Mouse (Mus musculus) macrophage (primary cell): ENCODE data around the gene Lrrc36. TPM values are rescaled to one million over a fixed set of nuclear protein-coding genes. Genes with fewer than 3 reads are reported as not detected.

ENCODE experiments used
- H3K27ac ChIP-seq: fragments of 350-480 bp; formaldehyde crosslinking; 2 replicates; pipeline ENCODE4 v1.9.0; 2021
- H3K36me3 ChIP-seq: fragments of 350-480 bp; formaldehyde crosslinking; 2 replicates; pipeline ENCODE4 v1.9.0; 2021; ENCODE audit errors: inconsistent target
- H3K4me3 ChIP-seq: fragments of 350-480 bp; formaldehyde crosslinking; 2 replicates; pipeline ENCODE4 v1.9.0; 2021; ENCODE audit errors: inconsistent target
- H3K79me2 ChIP-seq: fragments of 350-480 bp; formaldehyde crosslinking; 2 replicates; pipeline ENCODE4 v1.9.0; 2021; ENCODE audit errors: inconsistent target
- WGBS: methylation state at CpG from one replicate; pipeline ENCODE4 v1.1.7; 2026; ENCODE audit warnings: inconsistent platforms; ENCODE audit not compliant: missing documents; 5-methylcytosine and 5-hydroxymethylcytosine counted together
- polyA plus RNA-seq: library from polyadenylated mRNA; stranded (reverse); fragments of 250-400 nt; gene quantifications from 3 replicates; pipeline ENCODE4 v1.2.4, GENCODE M21; 2018; ENCODE audit warnings: inconsistent platforms

Lrrc36 gene
- polyA plus RNA-seq, 1 experiment from 2014 or later, result not detected

GRCm38 (mm10) chr8:105495350-105496302 lies 82.3 kb downstream of the Lrrc36 start:
- no peaks in the 10 kb centered on the region for H3K36me3 ChIP-seq
- peak overlapping the region; percentile 34; the same call in 1 of the 2 replicates for H3K4me3 ChIP-seq
- no peak overlapping the region for H3K27ac ChIP-seq
- H3K79me2 ChIP-seq, result no peaks in the 10 kb centered on the region
- 79% methylated on average over 17 of the region's 17 CpGs for WGBS

- Histone ChIP-seq H3K27ac (no peak within 1 kb of the TSS), H3K79me2 (no peaks in the 10 kb centered on the region), H3K36me3 (no peaks in the 10 kb centered on the region), H3K4me3 (peak within 1 kb of the TSS; percentile 34)
- WGBS, result under 1% methylated on average over 46 of the region's 68 CpGs
These were observed 83.2 kb downstream of the Lrrc36 start, which contains the start of gene Zdhhc1 for GRCm38 (mm10) chr8:105496439-105497180. TSS of gene Zdhhc1 (minus strand) at chr8:105496902.

GRCm38 (mm10) chr8:105499787-105500186 lies 86.4 kb downstream of the Lrrc36 start:
- H3K79me2 ChIP-seq, result no peaks in the 10 kb centered on the region
- H3K27ac ChIP-seq, result peak overlapping the region; percentile 31
- H3K4me3 ChIP-seq, result peak overlapping the region; percentile 17; the same call in 1 of the 2 replicates
- 55% methylated on average over 11 of the region's 12 CpGs for WGBS
- no peaks in the 10 kb centered on the region for H3K36me3 ChIP-seq

GRCm38 (mm10) chr8:105504617-105505016 lies 91.2 kb downstream of the Lrrc36 start:
- Histone ChIP-seq H3K27ac (no peak overlapping the region), H3K36me3 (no peaks in the 10 kb centered on the region), H3K79me2 (no peaks in the 10 kb centered on the region), H3K4me3 (no peak overlapping the region)
- WGBS, result 76% methylated on average over 3 of the region's 3 CpGs

- no peaks in the 10 kb centered on the region for H3K79me2 ChIP-seq
- H3K4me3 ChIP-seq, result no peak overlapping the region
- no peaks in the 10 kb centered on the region for H3K36me3 ChIP-seq
- H3K27ac ChIP-seq, result no peak overlapping the region
- 51% methylated on average over 6 of the region's 6 CpGs for WGBS
These were observed 93.6 kb downstream of the Lrrc36 start for GRCm38 (mm10) chr8:105506977-105507376.

GRCm38 (mm10) chr8:105508758-105509157 lies 95.4 kb downstream of the Lrrc36 start:
- no peaks in the 10 kb centered on the region for H3K79me2 ChIP-seq

GRCm38 (mm10) chr8:105509997-105510735 lies 96.8 kb downstream of the Lrrc36 start:
- 39% methylated on average over 8 of the region's 12 CpGs for WGBS
- Histone ChIP-seq H3K27ac (no peak overlapping the region), H3K79me2 (no peaks in the 10 kb centered on the region), H3K36me3 (no peaks in the 10 kb centered on the region), H3K4me3 (no peak overlapping the region)

More at GRCm38 (mm10) chr8:105508758-105509157, 95.4 kb downstream of the Lrrc36 start:
- 100% methylated on average over 1 of the region's 2 CpGs for WGBS
- Histone ChIP-seq H3K4me3 (no peak overlapping the region), H3K36me3 (no peaks in the 10 kb centered on the region), H3K27ac (no peak overlapping the region)

Other genes with a start within 250 kb of the Lrrc36 start
- 59.1 to 125 TPM (median 65.1 TPM) in 3 replicates for gene Cbfb, start 242.9 kb upstream of the Lrrc36 start, polyA plus RNA-seq
- 15.2 to 26.7 TPM (median 16.3 TPM) in 3 replicates for gene D230025D16Rik, start 188.4 kb upstream of the Lrrc36 start, polyA plus RNA-seq
- 1.8 to 2.8 TPM (median 2.4 TPM) in 3 replicates for gene B3gnt9, start 158.4 kb upstream of the Lrrc36 start, polyA plus RNA-seq
- 8.4 to 20.0 TPM (median 19.9 TPM) in 3 replicates for gene Tradd, start 149.0 kb upstream of the Lrrc36 start, polyA plus RNA-seq
- 2.1 to 7.5 TPM (median 3.9 TPM) in 3 replicates for gene Fbxl8, start 148.9 kb upstream of the Lrrc36 start, polyA plus RNA-seq
- 2.9 to 8.0 TPM (median 3.4 TPM) in 3 replicates for gene Hsf4, start 143.8 kb upstream of the Lrrc36 start, polyA plus RNA-seq
- 0.16 to 0.77 TPM (median 0.73 TPM) in 3 replicates for gene Nol3, start 137.4 kb upstream of the Lrrc36 start, polyA plus RNA-seq
- gene 4931428F04Rik, start 123.7 kb upstream of the Lrrc36 start, polyA plus RNA-seq, result 0.79 to 3.9 TPM (median 1.5 TPM) in 3 replicates
- gene Exoc3l, start 117.5 kb upstream of the Lrrc36 start, polyA plus RNA-seq, result 0.19 to 0.32 TPM in 2 of 3 replicates, not detected in the other
- gene E2f4, start 115.9 kb upstream of the Lrrc36 start, polyA plus RNA-seq, result 30.2 to 47.0 TPM (median 34.1 TPM) in 3 replicates
- gene Elmo3, start 108.0 kb upstream of the Lrrc36 start, polyA plus RNA-seq, result 0.29 to 0.43 TPM (median 0.33 TPM) in 3 replicates
- 0.63 to 1.4 TPM (median 0.77 TPM) in 3 replicates for gene Lrrc29, start 87.3 kb upstream of the Lrrc36 start, polyA plus RNA-seq
- gene Tmem208, start 87.2 kb upstream of the Lrrc36 start, polyA plus RNA-seq, result 19.5 to 78.9 TPM (median 58.8 TPM) in 3 replicates
- 5.6 to 17.0 TPM (median 9.8 TPM) in 3 replicates for gene Fhod1, start 65.6 kb upstream of the Lrrc36 start, polyA plus RNA-seq
- gene Slc9a5, start 64.7 kb upstream of the Lrrc36 start, polyA plus RNA-seq, result 0.36 to 0.94 TPM (median 0.36 TPM) in 3 replicates
- not detected in 3 replicates for gene Plekhg4, start 40.3 kb upstream of the Lrrc36 start, polyA plus RNA-seq
- not detected in 3 replicates for gene Kctd19, start 69 bp upstream of the Lrrc36 start, polyA plus RNA-seq
- gene Tppp3, start 58.0 kb downstream of the Lrrc36 start, polyA plus RNA-seq, result 0.20 to 1.0 TPM (median 0.49 TPM) in 3 replicates
- gene Zdhhc1, start 83.3 kb downstream of the Lrrc36 start, polyA plus RNA-seq, result 6.8 to 10.0 TPM (median 7.3 TPM) in 3 replicates
- gene Hsd11b2, start 105.2 kb downstream of the Lrrc36 start, polyA plus RNA-seq, result not detected in 3 replicates
- gene Atp6v0d1, start 152.5 kb downstream of the Lrrc36 start, polyA plus RNA-seq, result 238 to 301 TPM (median 263 TPM) in 3 replicates
- gene Ripor1, start 191.7 kb downstream of the Lrrc36 start, polyA plus RNA-seq, result 13.3 to 20.5 TPM (median 14.5 TPM) in 3 replicates
- 38.0 to 50.3 TPM (median 38.3 TPM) in 3 replicates for gene Ctcf, start 223.0 kb downstream of the Lrrc36 start, polyA plus RNA-seq
- not detected in 3 replicates for gene Agrp, start 223.8 kb downstream of the Lrrc36 start, polyA plus RNA-seq